Mouse (Mus musculus) spleen, postnatal 14 days (tissue): ENCODE data around the gene Arfgef2.

Experiments used
- DNase-seq, 2 experiments: peaks; one replicate each; pipeline ENCODE4 v3.0.0; 2021 to 2022; ENCODE audit warnings: low spot score in 2 of 2

The Arfgef2 gene

GRCm38 (mm10) chr2:166906523-166907182, 101.3 kb downstream of the Arfgef2 start:
- DNase-seq, result no peak

- no peak for DNase-seq
These were observed 104.3 kb downstream of the Arfgef2 start for GRCm38 (mm10) chr2:166909729-166910128.

GRCm38 (mm10) chr2:166910536-166910935, 105.1 kb downstream of the Arfgef2 start:
- DNase-seq, result no peak

GRCm38 (mm10) chr2:166923971-166924370, 118.6 kb downstream of the Arfgef2 start:
- DNase-seq, result no peak

GRCm38 (mm10) chr2:166933943-166934342, 128.6 kb downstream of the Arfgef2 start:
- DNase-seq, result no peak

- no peak for DNase-seq
These were observed 129.0 kb downstream of the Arfgef2 start for GRCm38 (mm10) chr2:166934416-166934815.

GRCm38 (mm10) chr2:166935582-166935981, 130.2 kb downstream of the Arfgef2 start:
- no peak for DNase-seq

GRCm38 (mm10) chr2:166936166-166936565, 130.8 kb downstream of the Arfgef2 start:
- no peak for DNase-seq

- no peak for DNase-seq
These were observed 137.8 kb downstream of the Arfgef2 start for GRCm38 (mm10) chr2:166943146-166943545.

GRCm38 (mm10) chr2:166944346-166944745, 139.0 kb downstream of the Arfgef2 start:
- DNase-seq, result no peak

- DNase-seq, result no peak
These were observed 140.1 kb downstream of the Arfgef2 start for GRCm38 (mm10) chr2:166945456-166945855.
